Mouse (Mus musculus) midbrain, embryonic 15.5 days (tissue): Measurements from ENCODE around the gene Plekhh2. TPM values are rescaled to one million over a fixed set of nuclear protein-coding genes. Genes with fewer than 3 reads are reported as not detected.

Source experiments
- ATAC-seq: fragments of 200-750 bp; cut with Nextera tagmentation; replicated peaks from 2 replicates; pipeline ENCODE4 v1.8.0; 2017; ENCODE audit warnings: moderate TSS enrichment
- H3K27ac ChIP-seq: fragments of 300-500 bp; sonication (generic); 2 replicates; pipeline ENCODE4 v1.5.1; 2015; ENCODE audit warnings: mild to moderate bottlenecking, inconsistent platforms
- H3K27me3 ChIP-seq: fragments of 300-500 bp; sonication (generic); replicated peaks from 2 replicates; pipeline ENCODE4 v1.6.1; 2015; ENCODE audit warnings: inconsistent platforms
- H3K36me3 ChIP-seq: fragments of 300-500 bp; sonication (generic); replicated peaks from 2 replicates; pipeline ENCODE4 v1.6.1; 2015; ENCODE audit warnings: inconsistent platforms
- H3K4me1 ChIP-seq: fragments of 300-500 bp; sonication (generic); 2 replicates; pipeline ENCODE4 v1.6.1; 2015; ENCODE audit warnings: inconsistent platforms
- H3K4me2 ChIP-seq: fragments of 300-500 bp; sonication (generic); 2 replicates; pipeline ENCODE4 v1.6.1; 2015; ENCODE audit warnings: inconsistent platforms, mild to moderate bottlenecking, moderate library complexity
- H3K4me3 ChIP-seq: fragments of 300-500 bp; sonication (generic); 2 replicates; pipeline ENCODE4 v1.5.1; 2015; ENCODE audit warnings: mild to moderate bottlenecking, inconsistent platforms
- H3K9ac ChIP-seq: fragments of 300-500 bp; sonication (generic); 2 replicates; pipeline ENCODE4 v1.6.1; 2015; ENCODE audit warnings: mild to moderate bottlenecking, inconsistent platforms
- H3K9me3 ChIP-seq: fragments of 300-500 bp; sonication (generic); 2 replicates; pipeline ENCODE4 v1.6.1; 2016; ENCODE audit warnings: inconsistent platforms
- WGBS: fragments of 180-500 bp; shearing (Covaris S2); methylation state at CpG from one replicate; pipeline ENCODE4 v1.1.7; 2015; ENCODE audit warnings: mixed read lengths; 5-methylcytosine and 5-hydroxymethylcytosine counted together
- polyA plus RNA-seq: library from polyadenylated mRNA; unstranded; fragments of >200 nt; fragmentation: Nextera tagmentation; extraction: Ambion mirVana; gene quantifications from 2 replicates; pipeline ENCODE4 v1.2.1, GENCODE M21; 2015

The Plekhh2 gene
- polyA plus RNA-seq, 1 experiment from 2014 or later: 2.2 TPM

- ATAC-seq: 0 out of 2 replicates have a peak, but pooled peaks have one; percentile 39
- Histone ChIP-seq H3K27ac (no peak overlapping the region), H3K4me2 (no peak overlapping the region), H3K4me3 (no peak overlapping the region), H3K9ac (no peak overlapping the region), H3K4me1 (0 out of 2 replicates have a peak, but pooled peaks cover 3% of the 10 kb centered on the region), H3K9me3 (no peaks in the 10 kb centered on the region), H3K27me3 (no peaks in the 10 kb centered on the region), H3K36me3 (no peaks in the 10 kb centered on the region)
- 49% methylated on average over 16 of the region's 16 CpGs for WGBS
Measured at GRCm38 (mm10) chr17:84644292-84645050, 132.8 kb downstream of the Plekhh2 start.

- Histone ChIP-seq H3K27ac (no peak overlapping the region), H3K36me3 (no peaks in the 10 kb centered on the region), H3K4me3 (no peak overlapping the region), H3K9ac (no peak overlapping the region), H3K4me1 (0 out of 2 replicates have a peak, but pooled peaks cover 3% of the 10 kb centered on the region), H3K4me2 (no peak overlapping the region), H3K27me3 (no peaks in the 10 kb centered on the region), H3K9me3 (no peaks in the 10 kb centered on the region)
- 34% methylated on average over 9 of the region's 9 CpGs for WGBS
- ATAC-seq: no peak
Measured at GRCm38 (mm10) chr17:84645119-84645518, 133.4 kb downstream of the Plekhh2 start.

GRCm38 (mm10) chr17:84645894-84646293 is 134.2 kb downstream of the Plekhh2 start:
- Histone ChIP-seq H3K4me1 (0 out of 2 replicates have a peak, but pooled peaks cover 3% of the 10 kb centered on the region), H3K4me3 (no peak overlapping the region), H3K9ac (no peak overlapping the region), H3K36me3 (no peaks in the 10 kb centered on the region), H3K27ac (no peak overlapping the region), H3K27me3 (no peaks in the 10 kb centered on the region), H3K4me2 (no peak overlapping the region), H3K9me3 (no peaks in the 10 kb centered on the region)
- 16% methylated on average over 3 of the region's 7 CpGs for WGBS
- no peak for ATAC-seq

GRCm38 (mm10) chr17:84646477-84646876 is 134.8 kb downstream of the Plekhh2 start:
- no peak for ATAC-seq
- Histone ChIP-seq H3K27me3 (no peaks in the 10 kb centered on the region), H3K36me3 (no peaks in the 10 kb centered on the region), H3K9me3 (no peaks in the 10 kb centered on the region), H3K9ac (no peak overlapping the region), H3K27ac (no peak overlapping the region), H3K4me1 (0 out of 2 replicates have a peak, but pooled peaks cover 3% of the 10 kb centered on the region), H3K4me2 (no peak overlapping the region), H3K4me3 (no peak overlapping the region)
- 75% methylated on average over 2 of the region's 2 CpGs for WGBS

- H3K9ac ChIP-seq: no peak overlapping the region
- no peaks in the 10 kb centered on the region for H3K27me3 ChIP-seq
- H3K27ac ChIP-seq: no peak overlapping the region
- ATAC-seq: no peak
- H3K4me1 ChIP-seq: 0 out of 2 replicates have a peak, but pooled peaks cover 3% of the 10 kb centered on the region
- no peak overlapping the region for H3K4me3 ChIP-seq
- no peak overlapping the region for H3K4me2 ChIP-seq
- 79% methylated on average over 4 of the region's 4 CpGs for WGBS
- H3K36me3 ChIP-seq: no peaks in the 10 kb centered on the region
- no peaks in the 10 kb centered on the region for H3K9me3 ChIP-seq
Measured at GRCm38 (mm10) chr17:84647630-84648029, 135.9 kb downstream of the Plekhh2 start.

- H3K4me1 ChIP-seq: no peaks in the 10 kb centered on the region
- no peak overlapping the region for H3K27ac ChIP-seq
- no peak overlapping the region for H3K4me2 ChIP-seq
- no peaks in the 10 kb centered on the region for H3K27me3 ChIP-seq
- no peaks in the 10 kb centered on the region for H3K36me3 ChIP-seq
- H3K4me3 ChIP-seq: no peak overlapping the region
- no peaks in the 10 kb centered on the region for H3K9me3 ChIP-seq
- H3K9ac ChIP-seq: no peak overlapping the region
- WGBS: 89% methylated on average over 9 of the region's 9 CpGs
- no peak for ATAC-seq
Measured at GRCm38 (mm10) chr17:84650302-84651017, 138.8 kb downstream of the Plekhh2 start.

GRCm38 (mm10) chr17:84653544-84653943 is 141.8 kb downstream of the Plekhh2 start:
- ATAC-seq: no peak
- no peak overlapping the region for H3K4me3 ChIP-seq
- no peaks in the 10 kb centered on the region for H3K36me3 ChIP-seq
- H3K27me3 ChIP-seq: no peaks in the 10 kb centered on the region
- H3K9ac ChIP-seq: no peak overlapping the region
- H3K9me3 ChIP-seq: no peaks in the 10 kb centered on the region
- H3K27ac ChIP-seq: no peak overlapping the region
- WGBS: 93% methylated on average over 9 of the region's 9 CpGs
- no peak overlapping the region for H3K4me2 ChIP-seq
- peaks cover 20% of the 10 kb centered on the region for H3K4me1 ChIP-seq

GRCm38 (mm10) chr17:84656205-84656604 is 144.5 kb downstream of the Plekhh2 start:
- Histone ChIP-seq H3K4me2 (no peak overlapping the region), H3K27ac (peak overlapping the region; percentile 65), H3K9ac (no peak overlapping the region), H3K27me3 (no peaks in the 10 kb centered on the region), H3K36me3 (no peaks in the 10 kb centered on the region), H3K9me3 (no peaks in the 10 kb centered on the region), H3K4me3 (no peak overlapping the region), H3K4me1 (peaks cover 20% of the 10 kb centered on the region)
- whole genome bisulfite sequencing: 62% methylated on average over 5 of the region's 5 CpGs
- ATAC-seq: peak; percentile 16; the same call in 1 of the 2 replicates

GRCm38 (mm10) chr17:84656653-84657421 is 145.1 kb downstream of the Plekhh2 start:
- no peak overlapping the region for H3K4me3 ChIP-seq
- peaks cover 20% of the 10 kb centered on the region for H3K4me1 ChIP-seq
- no peak overlapping the region for H3K9ac ChIP-seq
- peak overlapping the region; percentile 65 for H3K27ac ChIP-seq
- no peaks in the 10 kb centered on the region for H3K27me3 ChIP-seq
- H3K4me2 ChIP-seq: peak overlapping the region; percentile 6; the same call in 1 of the 2 replicates
- ATAC-seq: peak; percentile 76
- H3K36me3 ChIP-seq: no peaks in the 10 kb centered on the region
- no peaks in the 10 kb centered on the region for H3K9me3 ChIP-seq
- 47% methylated on average over 19 of the region's 19 CpGs for WGBS

GRCm38 (mm10) chr17:84657422-84657732 is 145.7 kb downstream of the Plekhh2 start:
- no peaks in the 10 kb centered on the region for H3K27me3 ChIP-seq
- H3K4me1 ChIP-seq: peaks cover 20% of the 10 kb centered on the region
- H3K27ac ChIP-seq: peak overlapping the region; percentile 65; the same call in 1 of the 2 replicates
- H3K9me3 ChIP-seq: no peaks in the 10 kb centered on the region
- H3K36me3 ChIP-seq: no peaks in the 10 kb centered on the region
- H3K4me3 ChIP-seq: no peak overlapping the region
- no peak overlapping the region for H3K9ac ChIP-seq
- peak; percentile 57 for ATAC-seq
- H3K4me2 ChIP-seq: 0 out of 2 replicates have a peak overlapping the region, but pooled peaks have one; percentile 6
- WGBS: 77% methylated on average over 3 of the region's 3 CpGs

- Histone ChIP-seq H3K27me3 (no peaks in the 10 kb centered on the region), H3K4me1 (peaks cover 20% of the 10 kb centered on the region), H3K4me2 (no peak overlapping the region), H3K36me3 (no peaks in the 10 kb centered on the region), H3K27ac (peak overlapping the region; percentile 65; the same call in 1 of the 2 replicates), H3K9ac (no peak overlapping the region), H3K9me3 (no peaks in the 10 kb centered on the region), H3K4me3 (no peak overlapping the region)
- no peak for ATAC-seq
- 80% methylated on average over 7 of the region's 7 CpGs for WGBS
Measured at GRCm38 (mm10) chr17:84657782-84658181, 146.1 kb downstream of the Plekhh2 start.

GRCm38 (mm10) chr17:84658195-84658594 is 146.5 kb downstream of the Plekhh2 start:
- Histone ChIP-seq H3K4me2 (no peak overlapping the region), H3K9me3 (no peaks in the 10 kb centered on the region), H3K9ac (no peak overlapping the region), H3K27me3 (no peaks in the 10 kb centered on the region), H3K36me3 (no peaks in the 10 kb centered on the region), H3K4me3 (no peak overlapping the region), H3K4me1 (peaks cover 20% of the 10 kb centered on the region), H3K27ac (no peak overlapping the region)
- WGBS: 61% methylated on average over 5 of the region's 5 CpGs
- ATAC-seq: no peak
